Mouse (Mus musculus): ENCODE data around the gene Col5a2. TPM values are rescaled to one million over a fixed set of nuclear protein-coding genes. Genes with fewer than 3 reads are reported as not detected.
A peak's percentile ranks its signal among the peaks of the same experiment; 100 is the strongest.
"Not testable (repeated sequence)": the region's sequence is repeated elsewhere in the genome, so short reads cannot be mapped to it uniquely, and the experiment has no call there.

The Col5a2 gene
- polyA plus RNA-seq (2014; fragmentation: Nextera tagmentation; extraction: Ambion mirVana), result 16.0 and 16.8 TPM in 2 replicates

DNA sequence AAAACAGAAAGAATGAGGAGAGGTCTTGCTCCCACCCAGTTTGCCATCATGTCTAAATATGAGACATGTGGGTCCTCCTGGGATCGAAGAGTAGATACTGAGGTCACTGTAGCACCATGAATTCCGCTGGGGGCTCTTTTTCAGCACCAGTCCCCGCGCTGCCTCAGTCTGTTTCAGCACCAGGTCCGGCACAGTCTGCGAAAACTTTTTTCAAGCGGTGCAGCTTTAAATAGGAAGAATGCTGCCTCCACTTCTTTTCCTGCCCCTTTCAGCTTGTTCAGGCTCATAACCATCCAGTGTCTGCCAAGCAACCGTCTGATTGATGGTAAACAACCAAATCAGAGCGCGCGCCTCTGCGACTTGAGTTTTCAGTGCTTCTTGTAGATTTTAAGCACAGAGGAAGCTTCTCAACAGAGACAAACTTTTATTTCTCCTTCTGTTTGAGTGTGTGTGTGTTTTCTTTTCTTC lies at the start of gene Col5a2:
TSS of gene Col5a2 (minus strand) at position 418 of the 468 bp plus-strand sequence.
- Histone ChIP-seq H3K4me2 (ENCODE audit: low read depth) (peak within 1 kb of the TSS; percentile 50), H3K27me3 (ENCODE audit: control insufficient read depth, insufficient read depth, low read length) (no peaks in the 10 kb centered on the region), H3K9me3 (ENCODE audit: control insufficient read depth, low read length) (no peaks in the 10 kb centered on the region), H3K36me3 (ENCODE audit: control insufficient read depth, insufficient read depth, low read length) (no peaks in the 10 kb centered on the region), H3K9ac (ENCODE audit: low read length) (peak within 1 kb of the TSS; percentile 48), H3K27ac (ENCODE audit: low read depth, low read length) (no peak within 1 kb of the TSS), H3K4me1 (ENCODE audit: control insufficient read depth, insufficient read depth, low read length) (no peaks in the 10 kb centered on the region), H3K4me3 (ENCODE audit: low read depth, low read length) (peak within 1 kb of the TSS; percentile 38)
- DNase-seq (ENCODE audit: low spot score) (peak; percentile 43), ATAC-seq (ENCODE audit: insufficient read depth, low FRiP score, low TSS enrichment) (peak; percentile 60; the same call in 1 of the 2 replicates)
- WGBS, result 41% methylated on average over 12 of the region's 12 CpGs

- Histone ChIP-seq H3K9ac (ENCODE audit: low read length) (no peak overlapping the region), H3K27ac (ENCODE audit: low read depth, low read length) (no peak overlapping the region), H3K36me3 (ENCODE audit: control insufficient read depth, insufficient read depth, low read length) (no peaks in the 10 kb centered on the region), H3K4me1 (ENCODE audit: control insufficient read depth, insufficient read depth, low read length) (no peaks in the 10 kb centered on the region), H3K27me3 (ENCODE audit: control insufficient read depth, insufficient read depth, low read length) (no peaks in the 10 kb centered on the region), H3K4me3 (ENCODE audit: low read depth, low read length) (no peak overlapping the region), H3K4me2 (ENCODE audit: low read depth) (no peak overlapping the region), H3K9me3 (ENCODE audit: control insufficient read depth, low read length) (no peaks in the 10 kb centered on the region)
- ATAC-seq (ENCODE audit: insufficient read depth, low FRiP score, low TSS enrichment) (no peak), DNase-seq (ENCODE audit: low spot score) (no peak)
- 87% methylated on average over 4 of the region's 4 CpGs for WGBS
These were observed 47.4 kb upstream of the Col5a2 start for GRCm38 (mm10) chr1:45550531-45550930.

DNA sequence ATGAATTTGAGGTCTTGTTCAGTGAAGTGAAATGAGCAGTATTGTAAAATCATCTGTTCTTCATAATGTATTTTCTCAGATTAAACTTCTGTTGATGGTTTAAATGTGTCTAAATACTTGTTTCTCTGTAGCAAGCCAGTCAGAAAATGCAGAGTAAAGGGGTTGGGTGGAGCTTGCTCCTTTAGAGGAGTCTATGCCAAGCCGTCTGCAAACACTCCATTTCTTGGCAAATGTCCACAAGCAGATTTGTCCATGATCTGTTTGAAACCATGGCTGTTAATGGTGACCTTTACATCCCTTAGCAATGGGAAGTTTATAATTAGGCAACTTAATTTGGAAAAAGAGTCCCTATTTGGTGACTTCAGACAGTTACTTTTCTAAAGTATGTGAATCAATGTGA lies 38.8 kb upstream of the Col5a2 start:
- Histone ChIP-seq H3K4me3 (ENCODE audit: low read depth, low read length) (no peak overlapping the region), H3K27ac (ENCODE audit: low read depth, low read length) (no peak overlapping the region), H3K36me3 (ENCODE audit: control insufficient read depth, insufficient read depth, low read length) (no peaks in the 10 kb centered on the region), H3K9me3 (ENCODE audit: control insufficient read depth, low read length) (no peaks in the 10 kb centered on the region), H3K9ac (ENCODE audit: low read length) (no peak overlapping the region), H3K27me3 (ENCODE audit: control insufficient read depth, insufficient read depth, low read length) (no peaks in the 10 kb centered on the region), H3K4me2 (ENCODE audit: low read depth) (no peak overlapping the region), H3K4me1 (ENCODE audit: control insufficient read depth, insufficient read depth, low read length) (no peaks in the 10 kb centered on the region)
- WGBS, result 83% methylated on average over 1 of the region's 1 CpGs
- DNase-seq (ENCODE audit: low spot score) (no peak), ATAC-seq (ENCODE audit: insufficient read depth, low FRiP score, low TSS enrichment) (no peak)

DNA sequence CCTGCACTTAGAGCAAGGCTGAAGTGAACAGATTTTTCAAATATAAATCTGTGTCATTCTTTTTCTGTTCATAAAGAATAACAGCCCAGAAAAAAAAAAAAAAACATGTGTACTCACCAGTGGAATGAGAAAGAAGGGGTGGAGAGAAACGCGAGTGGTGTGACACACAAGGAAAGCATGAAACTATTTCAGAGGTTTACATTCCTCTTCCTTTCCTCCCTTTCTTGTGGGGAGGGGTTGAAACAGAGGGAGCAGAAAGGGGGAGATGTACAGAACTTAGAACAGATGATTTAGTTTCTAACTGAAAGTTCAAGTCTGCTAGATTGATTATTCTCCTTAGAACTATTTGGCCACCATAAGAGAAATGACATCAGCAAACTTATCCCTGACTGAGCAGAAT lies 38.1 kb upstream of the Col5a2 start:
- H3K9ac ChIP-seq (ENCODE audit: low read length), result no peak overlapping the region
- 80% methylated on average over 2 of the region's 2 CpGs for WGBS
- DNase-seq (ENCODE audit: low spot score), result no peak
- H3K4me2 ChIP-seq (ENCODE audit: low read depth), result no peak overlapping the region
- no peaks in the 10 kb centered on the region for H3K36me3 ChIP-seq (ENCODE audit: control insufficient read depth, insufficient read depth, low read length)
- H3K4me1 ChIP-seq (ENCODE audit: control insufficient read depth, insufficient read depth, low read length), result no peaks in the 10 kb centered on the region
- H3K27me3 ChIP-seq (ENCODE audit: control insufficient read depth, insufficient read depth, low read length), result no peaks in the 10 kb centered on the region
- no peak overlapping the region for H3K27ac ChIP-seq (ENCODE audit: low read depth, low read length)
- H3K9me3 ChIP-seq (ENCODE audit: control insufficient read depth, low read length), result no peaks in the 10 kb centered on the region
- H3K4me3 ChIP-seq (ENCODE audit: low read depth, low read length), result no peak overlapping the region
- no peak for ATAC-seq (ENCODE audit: insufficient read depth, low FRiP score, low TSS enrichment)

DNA sequence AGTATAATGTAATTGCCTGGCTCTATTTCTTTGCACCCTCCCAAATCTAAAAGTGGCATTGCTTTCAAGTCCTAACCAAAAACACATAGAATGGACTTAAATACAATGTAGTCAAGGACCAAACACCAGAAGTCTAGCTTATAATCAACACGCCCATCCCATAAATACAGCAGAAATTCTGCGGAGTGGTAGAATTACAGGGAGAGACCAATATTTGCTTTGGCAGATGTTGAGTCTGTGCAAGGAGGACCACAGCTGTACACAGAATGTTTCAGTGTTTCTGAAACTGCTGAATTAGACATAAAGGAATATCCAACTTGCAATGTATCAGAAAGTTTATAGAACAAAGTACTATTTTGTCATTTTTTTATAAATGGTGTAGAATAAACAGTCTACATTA lies 28.4 kb upstream of the Col5a2 start:
- Histone ChIP-seq H3K27me3 (ENCODE audit: control insufficient read depth, insufficient read depth, low read length) (no peaks in the 10 kb centered on the region), H3K4me1 (ENCODE audit: control insufficient read depth, insufficient read depth, low read length) (no peaks in the 10 kb centered on the region), H3K27ac (ENCODE audit: low read depth, low read length) (no peak overlapping the region), H3K9ac (ENCODE audit: low read length) (no peak overlapping the region), H3K4me2 (ENCODE audit: low read depth) (no peak overlapping the region), H3K9me3 (ENCODE audit: control insufficient read depth, low read length) (no peaks in the 10 kb centered on the region), H3K4me3 (ENCODE audit: low read depth, low read length) (no peak overlapping the region), H3K36me3 (ENCODE audit: control insufficient read depth, insufficient read depth, low read length) (no peaks in the 10 kb centered on the region)
- 88% methylated on average over 2 of the region's 2 CpGs for WGBS
- ATAC-seq (ENCODE audit: insufficient read depth, low FRiP score, low TSS enrichment), result no peak
- no peak for DNase-seq (ENCODE audit: low spot score)

DNA sequence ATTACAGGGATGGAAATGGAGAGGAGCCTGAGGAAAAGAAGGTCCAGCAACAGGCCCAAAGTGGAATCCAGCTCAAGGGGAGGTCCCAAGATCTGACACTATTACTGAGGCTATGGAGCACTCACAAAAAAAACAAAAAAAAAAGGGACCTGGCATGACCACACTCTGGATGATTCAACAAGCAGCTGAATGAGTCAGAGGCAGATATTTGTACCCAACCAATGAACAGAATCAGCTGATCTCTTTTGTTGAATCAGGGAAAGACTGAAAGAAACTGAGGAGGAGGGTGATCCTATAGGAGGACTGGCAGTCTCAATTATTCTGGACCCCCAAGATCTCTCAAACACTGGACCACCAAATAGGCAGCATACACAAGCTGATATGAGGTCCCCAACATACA lies 24.4 kb upstream of the Col5a2 start:
- H3K36me3 ChIP-seq (ENCODE audit: control insufficient read depth, insufficient read depth, low read length); H3K4me3 ChIP-seq (ENCODE audit: low read depth, low read length); H3K9ac ChIP-seq (ENCODE audit: low read length); DNase-seq (ENCODE audit: low spot score); H3K27me3 ChIP-seq (ENCODE audit: control insufficient read depth, insufficient read depth, low read length); H3K27ac ChIP-seq (ENCODE audit: low read depth, low read length); ATAC-seq (ENCODE audit: insufficient read depth, low FRiP score, low TSS enrichment); H3K4me1 ChIP-seq (ENCODE audit: control insufficient read depth, insufficient read depth, low read length); H3K9me3 ChIP-seq (ENCODE audit: control insufficient read depth, low read length); H3K4me2 ChIP-seq (ENCODE audit: low read depth): not testable (repeated sequence)

DNA sequence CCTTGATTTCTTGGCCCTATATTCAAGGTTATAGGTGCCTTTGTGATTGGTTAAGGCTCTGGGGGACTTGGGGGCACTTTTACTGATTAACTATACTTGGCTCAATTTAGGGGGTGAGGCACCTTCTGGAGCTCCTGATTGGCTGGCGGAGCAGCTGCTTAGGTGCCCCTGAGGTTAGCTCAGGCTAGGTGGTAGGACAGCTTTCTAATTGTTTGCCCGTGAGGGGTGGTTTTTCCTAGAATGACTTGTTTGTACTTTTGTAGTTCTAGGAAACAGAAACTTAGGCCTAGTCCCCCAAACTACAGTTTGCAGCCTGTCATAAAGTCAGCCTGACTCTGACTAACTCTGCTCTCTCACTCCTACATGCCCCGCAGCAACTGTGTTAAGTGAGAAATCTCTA lies 20.5 kb upstream of the Col5a2 start:
- Histone ChIP-seq H3K27me3 (ENCODE audit: control insufficient read depth, insufficient read depth, low read length) (no peaks in the 10 kb centered on the region), H3K9ac (ENCODE audit: low read length) (no peak overlapping the region), H3K4me1 (ENCODE audit: control insufficient read depth, insufficient read depth, low read length) (no peaks in the 10 kb centered on the region), H3K4me2 (ENCODE audit: low read depth) (no peak overlapping the region), H3K4me3 (ENCODE audit: low read depth, low read length) (no peak overlapping the region), H3K36me3 (ENCODE audit: control insufficient read depth, insufficient read depth, low read length) (no peaks in the 10 kb centered on the region), H3K9me3 (ENCODE audit: control insufficient read depth, low read length) (no peaks in the 10 kb centered on the region), H3K27ac (ENCODE audit: low read depth, low read length) (no peak overlapping the region)
- DNase-seq (ENCODE audit: low spot score) (no peak), ATAC-seq (ENCODE audit: insufficient read depth, low FRiP score, low TSS enrichment) (no peak)
- WGBS, result 84% methylated on average over 3 of the region's 3 CpGs

GRCm38 (mm10) chr1:45521486-45521885 lies 18.4 kb upstream of the Col5a2 start:
- Histone ChIP-seq H3K9ac (ENCODE audit: low read length) (no peak overlapping the region), H3K4me3 (ENCODE audit: low read depth, low read length) (no peak overlapping the region), H3K36me3 (ENCODE audit: control insufficient read depth, insufficient read depth, low read length) (no peaks in the 10 kb centered on the region), H3K27ac (ENCODE audit: low read depth, low read length) (no peak overlapping the region), H3K9me3 (ENCODE audit: control insufficient read depth, low read length) (no peaks in the 10 kb centered on the region), H3K27me3 (ENCODE audit: control insufficient read depth, insufficient read depth, low read length) (no peaks in the 10 kb centered on the region), H3K4me2 (ENCODE audit: low read depth) (no peak overlapping the region), H3K4me1 (ENCODE audit: control insufficient read depth, insufficient read depth, low read length) (no peaks in the 10 kb centered on the region)
- 74% methylated on average over 2 of the region's 2 CpGs for WGBS
- ATAC-seq (ENCODE audit: insufficient read depth, low FRiP score, low TSS enrichment) (no peak), DNase-seq (ENCODE audit: low spot score) (no peak)

DNA sequence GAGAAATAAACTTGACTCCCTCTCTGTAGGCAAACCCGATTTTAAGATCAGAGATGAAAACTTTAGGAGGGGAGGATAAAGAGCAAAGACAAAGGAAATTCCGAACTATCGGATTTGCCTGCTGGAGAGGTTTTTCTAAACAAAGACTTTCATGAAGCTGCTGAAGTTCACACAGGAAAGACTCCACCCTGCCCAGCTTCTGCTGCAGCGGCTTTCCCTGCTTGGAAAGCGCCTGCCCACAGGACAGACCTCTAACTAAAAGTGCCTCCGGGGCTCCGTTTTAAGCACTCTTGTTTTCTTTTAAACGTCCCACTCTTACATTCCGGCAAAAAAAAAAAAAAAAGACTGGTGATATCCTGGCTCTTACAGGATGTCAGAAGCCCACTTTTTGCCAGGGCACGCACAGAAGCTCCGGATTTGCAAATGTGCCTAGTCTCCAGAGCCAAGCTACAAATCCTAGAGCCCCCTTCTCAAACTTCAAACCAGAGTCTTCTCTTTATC lies 791 bp downstream of the Col5a2 start:
- Histone ChIP-seq H3K4me2 (ENCODE audit: low read depth) (peak overlapping the region; percentile 50), H3K9ac (ENCODE audit: low read length) (peak overlapping the region; percentile 48), H3K4me1 (ENCODE audit: control insufficient read depth, insufficient read depth, low read length) (no peaks in the 10 kb centered on the region), H3K4me3 (ENCODE audit: low read depth, low read length) (peak overlapping the region; percentile 38), H3K9me3 (ENCODE audit: control insufficient read depth, low read length) (no peaks in the 10 kb centered on the region), H3K36me3 (ENCODE audit: control insufficient read depth, insufficient read depth, low read length) (no peaks in the 10 kb centered on the region), H3K27ac (ENCODE audit: low read depth, low read length) (no peak overlapping the region), H3K27me3 (ENCODE audit: control insufficient read depth, insufficient read depth, low read length) (no peaks in the 10 kb centered on the region)
- ATAC-seq (ENCODE audit: insufficient read depth, low FRiP score, low TSS enrichment) (peak; percentile 32; the same call in 1 of the 2 replicates), DNase-seq (ENCODE audit: low spot score) (peak; percentile 62)
- 19% methylated on average over 11 of the region's 11 CpGs for WGBS
